Mouse (Mus musculus) ES-E14 (cell line): ENCODE data around the gene Ptma.

ENCODE experiments used
- CHD2 ChIP-seq: IDR thresholded peaks from 2 replicates; pipeline ENCODE4 v1.6.1; 2014; ENCODE audit warnings: mild to moderate bottlenecking, low read depth, low read length, inconsistent platforms
- HCFC1 ChIP-seq: IDR thresholded peaks from 2 replicates; pipeline ENCODE4 v1.6.1; 2012; ENCODE audit warnings: low read length, inconsistent platforms, borderline replicate concordance; ENCODE audit not compliant: insufficient read depth
- ZC3H11A ChIP-seq: IDR thresholded peaks from 2 replicates; pipeline ENCODE4 v1.6.1; 2012; ENCODE audit warnings: low read depth, mild to moderate bottlenecking, inconsistent platforms, low read length, borderline replicate concordance

GRCm38 (mm10) chr1:86507866-86508265 is 18.7 kb upstream of the Ptma start:
- TF ChIP-seq HCFC1 (no peak), CHD2 (no peak), ZC3H11A (no peak)
